Mouse (Mus musculus) erythroblast, embryonic 14.5 days (primary cell): ENCODE data around the gene Ift74. TPM values are rescaled to one million over a fixed set of nuclear protein-coding genes. Genes with fewer than 3 reads are reported as not detected.
"Not testable (repeated sequence)": the region's sequence is repeated elsewhere in the genome, so short reads cannot be mapped to it uniquely, and the experiment has no call there.

Experiments used
- H3K27me3 ChIP-seq: 2 replicates; pipeline ENCODE4 v1.6.1; 2012; ENCODE audit warnings: inconsistent platforms; ENCODE audit not compliant: control insufficient read depth
- H3K36me3 ChIP-seq: 2 replicates; pipeline ENCODE4 v1.6.1; 2012; ENCODE audit warnings: mild to moderate bottlenecking, inconsistent platforms; ENCODE audit not compliant: control insufficient read depth
- H3K4me1 ChIP-seq: 2 replicates; pipeline ENCODE4 v1.6.1; 2012; ENCODE audit warnings: inconsistent platforms; ENCODE audit not compliant: control insufficient read depth
- H3K4me3 ChIP-seq: replicated peaks from 2 replicates; pipeline ENCODE3; 2012; ENCODE audit warnings: moderate library complexity, mild to moderate bottlenecking, inconsistent platforms
- H3K9me3 ChIP-seq: 2 replicates; pipeline ENCODE4 v1.6.1; 2012; ENCODE audit warnings: low read length, inconsistent platforms, mixed read lengths; ENCODE audit not compliant: control insufficient read depth
- GATA1 ChIP-seq: IDR thresholded peaks from 2 replicates; pipeline ENCODE4 v1.6.1; 2012; ENCODE audit warnings: low read length, inconsistent platforms, mixed read lengths
- TAL1 ChIP-seq: IDR thresholded peaks from 3 replicates; pipeline ENCODE4 v1.6.1; 2012; ENCODE audit warnings: low read length, inconsistent platforms, mixed read lengths
- polyA plus RNA-seq: library from polyadenylated mRNA; stranded (reverse); fragments of >175 nt; gene quantifications from 2 replicates; pipeline ENCODE4 v1.2.3, GENCODE M21; 2012

Gene Ift74
- polyA plus RNA-seq, 1 experiment = not detected

DNA sequence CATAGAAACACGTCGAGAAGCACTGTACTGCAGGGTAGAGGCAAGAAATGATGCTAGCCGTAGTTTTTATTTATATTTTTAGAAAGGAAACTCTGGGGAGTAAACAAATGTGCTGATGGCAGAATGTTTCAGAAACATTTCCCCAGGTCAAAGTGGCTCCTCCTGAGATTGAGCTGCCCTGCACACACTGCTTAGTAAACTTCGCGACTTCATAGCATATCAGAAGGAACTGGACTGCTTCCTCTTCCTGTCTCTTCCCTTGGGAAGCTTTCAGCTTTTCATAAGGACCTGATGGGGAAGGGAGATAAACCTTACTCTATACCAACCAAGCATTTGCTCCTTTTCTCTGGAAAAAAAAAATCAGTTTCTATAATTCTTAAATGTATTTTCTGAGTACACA is 69.0 kb downstream of the Ift74 start:
- H3K4me1 ChIP-seq = no peaks in the 10 kb centered on the region
- no peaks in the 10 kb centered on the region for H3K36me3 ChIP-seq
- H3K27me3 ChIP-seq = no peaks in the 10 kb centered on the region
- no peak overlapping the region for H3K4me3 ChIP-seq
- no peak for TF ChIP-seq TAL1
- TF ChIP-seq GATA1 = no peak
- H3K9me3 ChIP-seq = no peaks in the 10 kb centered on the region

DNA sequence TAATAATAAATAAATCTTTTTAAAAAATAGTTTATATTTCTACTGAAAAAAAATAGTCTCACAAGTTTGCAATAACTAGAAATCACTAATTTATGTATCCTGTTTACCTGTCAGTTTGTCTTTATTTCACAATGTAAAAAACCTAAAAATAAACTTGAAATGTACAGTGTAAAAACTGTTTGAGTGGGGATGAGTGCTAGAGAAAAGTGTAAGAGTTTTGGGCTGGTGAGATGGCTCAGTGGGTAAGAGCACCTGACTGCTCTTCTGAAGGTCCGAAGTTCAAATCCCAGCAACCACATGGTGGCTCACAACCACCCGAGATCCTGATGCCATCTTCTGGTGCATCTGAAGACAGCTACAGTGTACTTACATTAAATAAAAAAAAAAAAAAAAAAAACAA is 75.5 kb downstream of the Ift74 start:
- H3K9me3 ChIP-seq, H3K36me3 ChIP-seq, H3K27me3 ChIP-seq, H3K4me3 ChIP-seq, H3K4me1 ChIP-seq: not testable (repeated sequence)

DNA sequence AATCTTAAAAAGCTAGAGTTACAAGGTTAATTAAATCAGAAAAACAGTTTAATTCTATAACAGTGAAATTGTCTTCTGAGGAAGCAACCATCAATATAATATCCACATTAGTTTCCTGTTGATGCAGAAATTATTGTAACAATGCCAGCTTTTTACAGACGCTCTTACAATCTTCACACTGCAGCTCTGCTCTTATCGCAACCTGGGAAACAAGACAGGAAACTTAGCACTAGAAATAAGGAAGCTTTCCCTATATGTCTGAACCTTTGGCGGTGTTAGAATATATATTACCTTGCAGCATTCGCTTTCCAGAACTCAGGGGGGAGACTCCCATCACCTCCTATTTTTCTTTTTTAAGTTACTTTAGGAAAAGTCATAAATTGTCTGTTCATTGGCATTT is 76.8 kb downstream of the Ift74 start:
- Histone ChIP-seq H3K4me3 (no peak overlapping the region), H3K9me3 (no peaks in the 10 kb centered on the region), H3K4me1 (no peaks in the 10 kb centered on the region), H3K27me3 (no peaks in the 10 kb centered on the region), H3K36me3 (no peaks in the 10 kb centered on the region)
- TF ChIP-seq TAL1 (no peak), GATA1 (no peak)

DNA sequence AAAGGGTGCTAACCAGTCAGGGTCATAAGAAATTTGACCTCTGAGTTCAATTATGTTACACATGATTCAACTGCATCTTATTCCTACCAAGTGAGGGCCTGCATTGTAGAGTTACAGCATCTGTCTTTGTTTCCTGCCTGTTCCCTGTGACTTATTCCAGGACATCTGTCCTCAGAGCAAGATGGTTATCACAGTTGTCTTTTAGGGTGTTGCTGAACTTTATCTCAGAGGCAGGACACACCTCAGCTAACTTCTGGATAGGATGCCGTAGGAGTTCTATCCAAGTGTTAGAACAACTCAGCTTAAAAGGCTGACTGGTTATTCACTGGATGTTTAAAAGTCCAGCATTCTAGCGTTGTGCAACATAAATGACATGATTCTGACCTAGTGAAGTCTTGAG is 77.9 kb downstream of the Ift74 start:
- TF ChIP-seq TAL1 = no peak
- TF ChIP-seq GATA1 = no peak
- H3K27me3 ChIP-seq = no peaks in the 10 kb centered on the region
- no peaks in the 10 kb centered on the region for H3K4me1 ChIP-seq
- no peaks in the 10 kb centered on the region for H3K9me3 ChIP-seq
- H3K4me3 ChIP-seq = no peak overlapping the region
- no peaks in the 10 kb centered on the region for H3K36me3 ChIP-seq

DNA sequence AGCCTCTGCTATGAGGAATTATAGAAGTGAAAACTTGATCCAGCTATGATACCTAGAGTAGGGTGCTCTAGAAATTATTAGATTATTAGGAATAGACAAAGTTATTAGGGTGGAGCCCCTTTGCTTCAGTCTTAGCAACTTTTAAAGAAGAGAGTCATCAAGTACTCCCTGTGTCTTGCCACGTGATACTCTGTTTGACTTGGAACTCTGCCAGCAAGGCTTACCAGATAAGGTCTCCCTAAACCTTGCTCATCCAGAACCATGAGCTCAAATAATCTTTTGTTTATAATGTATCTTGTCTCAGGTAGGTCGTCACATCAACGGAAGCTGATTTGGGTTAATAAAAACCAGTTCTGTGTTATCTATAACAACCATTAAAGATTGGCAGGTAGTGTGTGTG is 82.1 kb downstream of the Ift74 start:
- no peaks in the 10 kb centered on the region for H3K4me1 ChIP-seq
- no peaks in the 10 kb centered on the region for H3K36me3 ChIP-seq
- no peaks in the 10 kb centered on the region for H3K9me3 ChIP-seq
- no peak overlapping the region for H3K4me3 ChIP-seq
- no peaks in the 10 kb centered on the region for H3K27me3 ChIP-seq
- TF ChIP-seq GATA1 = no peak
- no peak for TF ChIP-seq TAL1

DNA sequence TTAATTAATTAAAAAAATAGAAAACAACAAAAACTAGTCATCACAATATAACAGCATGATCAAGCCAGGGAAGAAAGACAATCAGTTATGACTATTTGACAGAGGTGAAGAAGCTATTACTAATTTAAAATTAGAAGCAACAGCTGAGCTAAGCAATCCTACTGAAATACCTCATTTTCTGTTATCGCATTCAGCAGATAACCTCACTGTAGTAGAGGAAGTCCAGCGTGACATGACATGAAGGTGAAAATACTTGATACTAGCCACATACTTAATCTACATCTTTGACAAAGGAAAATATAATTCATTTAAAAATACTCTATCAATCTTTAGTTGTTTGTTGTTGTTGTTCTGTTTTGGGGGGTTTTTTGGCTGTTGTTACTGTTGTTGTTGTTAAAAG is 96.7 kb downstream of the Ift74 start:
- Histone ChIP-seq H3K9me3 (no peaks in the 10 kb centered on the region), H3K36me3 (no peaks in the 10 kb centered on the region), H3K4me1 (no peaks in the 10 kb centered on the region), H3K27me3 (no peaks in the 10 kb centered on the region), H3K4me3 (no peak overlapping the region)
- no peak for TF ChIP-seq TAL1
- no peak for TF ChIP-seq GATA1

DNA sequence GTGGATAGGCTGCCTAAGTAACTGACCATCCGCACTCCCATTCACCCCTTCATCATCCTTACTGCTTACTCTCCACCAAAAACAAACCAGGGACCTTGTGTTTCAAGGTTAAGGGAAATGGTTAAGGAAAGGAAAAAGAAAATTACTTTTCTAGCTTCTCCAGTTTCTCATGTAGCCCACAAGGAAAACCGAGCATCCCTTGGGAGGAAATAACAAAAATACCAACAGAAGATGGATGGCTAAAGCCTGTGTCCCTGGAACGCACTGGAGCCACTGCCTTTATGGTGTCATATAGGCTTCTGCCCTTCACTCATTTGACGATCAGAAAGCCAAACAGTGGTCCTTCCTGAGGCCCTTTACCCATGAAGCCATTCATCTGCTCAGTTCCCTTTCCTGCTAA is 97.1 kb downstream of the Ift74 start:
- H3K27me3 ChIP-seq = no peaks in the 10 kb centered on the region
- TF ChIP-seq TAL1 (no peak), GATA1 (no peak)

DNA sequence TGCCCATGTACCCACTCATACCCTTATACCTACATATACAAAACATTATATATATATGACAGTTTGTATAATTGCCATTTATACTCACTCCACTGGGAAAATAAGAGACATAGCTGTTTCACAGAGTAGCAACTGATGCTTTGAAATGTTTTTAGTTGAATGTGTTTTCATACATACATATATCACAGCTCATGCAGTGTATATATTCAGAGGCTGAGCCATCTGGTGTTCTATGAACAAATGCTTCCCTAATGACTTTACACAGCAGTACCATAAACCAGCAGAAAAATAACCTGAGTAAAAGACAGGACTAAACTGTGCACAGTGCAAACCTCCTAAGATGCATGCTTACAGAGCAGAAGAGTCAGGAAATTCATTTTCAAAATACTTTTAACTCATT is 99.5 kb downstream of the Ift74 start:
- no peaks in the 10 kb centered on the region for H3K36me3 ChIP-seq
- H3K27me3 ChIP-seq = no peaks in the 10 kb centered on the region
- no peak overlapping the region for H3K4me3 ChIP-seq
- no peaks in the 10 kb centered on the region for H3K9me3 ChIP-seq
- H3K4me1 ChIP-seq = no peaks in the 10 kb centered on the region
- TF ChIP-seq GATA1 = no peak
- no peak for TF ChIP-seq TAL1

More for the DNA sequence above, 97.1 kb downstream of the Ift74 start:
- no peaks in the 10 kb centered on the region for H3K4me1 ChIP-seq
- no peaks in the 10 kb centered on the region for H3K36me3 ChIP-seq
- no peak overlapping the region for H3K4me3 ChIP-seq
- H3K9me3 ChIP-seq = no peaks in the 10 kb centered on the region

DNA sequence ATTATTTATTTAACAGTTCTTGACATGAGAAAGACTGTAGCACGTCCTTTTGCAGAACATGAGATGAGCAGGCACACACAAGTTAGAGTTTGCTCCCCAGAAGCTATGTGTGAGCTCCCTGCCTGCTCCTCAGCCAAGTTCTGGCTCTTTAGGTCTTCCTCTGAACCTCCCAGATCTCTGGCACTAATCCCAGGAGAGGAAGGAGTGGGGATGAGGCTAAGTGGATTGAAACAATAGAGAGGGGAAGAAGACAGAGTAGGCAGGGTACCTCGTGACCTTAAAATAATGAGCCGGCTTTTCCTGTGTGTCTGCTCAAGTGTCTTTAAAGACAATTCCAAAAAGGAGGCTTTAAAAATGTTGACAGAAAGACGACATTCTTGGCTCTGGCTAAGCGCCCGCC is 100.9 kb downstream of the Ift74 start:
- Histone ChIP-seq H3K36me3 (no peaks in the 10 kb centered on the region), H3K9me3 (no peaks in the 10 kb centered on the region), H3K4me1 (no peaks in the 10 kb centered on the region), H3K4me3 (no peak overlapping the region), H3K27me3 (no peaks in the 10 kb centered on the region)
- no peak for TF ChIP-seq GATA1
- no peak for TF ChIP-seq TAL1

DNA sequence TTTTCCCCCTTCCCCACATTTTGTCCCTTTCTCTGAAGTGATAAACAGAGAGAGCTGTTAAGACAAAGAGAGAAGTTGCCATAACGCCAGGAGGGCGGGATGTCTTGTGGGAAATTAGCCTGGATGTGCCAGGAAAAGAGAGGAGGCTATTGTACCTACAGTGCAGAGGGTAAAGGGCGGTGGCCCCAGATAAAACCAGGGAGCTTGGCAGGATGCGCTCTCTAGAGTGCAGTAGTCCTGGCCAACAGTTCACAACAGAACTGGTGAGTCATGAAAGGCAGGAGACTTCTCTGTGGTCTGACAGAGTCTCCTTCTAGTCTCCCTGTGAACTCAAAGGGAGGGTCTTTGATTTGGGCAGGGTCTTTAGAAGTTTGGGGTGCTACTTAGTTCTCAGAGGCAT is 111.5 kb downstream of the Ift74 start:
- H3K36me3 ChIP-seq = no peaks in the 10 kb centered on the region
- H3K4me1 ChIP-seq = no peaks in the 10 kb centered on the region
- TF ChIP-seq GATA1 (no peak), TAL1 (no peak)
- no peak overlapping the region for H3K4me3 ChIP-seq
- no peaks in the 10 kb centered on the region for H3K27me3 ChIP-seq
- H3K9me3 ChIP-seq = no peaks in the 10 kb centered on the region

DNA sequence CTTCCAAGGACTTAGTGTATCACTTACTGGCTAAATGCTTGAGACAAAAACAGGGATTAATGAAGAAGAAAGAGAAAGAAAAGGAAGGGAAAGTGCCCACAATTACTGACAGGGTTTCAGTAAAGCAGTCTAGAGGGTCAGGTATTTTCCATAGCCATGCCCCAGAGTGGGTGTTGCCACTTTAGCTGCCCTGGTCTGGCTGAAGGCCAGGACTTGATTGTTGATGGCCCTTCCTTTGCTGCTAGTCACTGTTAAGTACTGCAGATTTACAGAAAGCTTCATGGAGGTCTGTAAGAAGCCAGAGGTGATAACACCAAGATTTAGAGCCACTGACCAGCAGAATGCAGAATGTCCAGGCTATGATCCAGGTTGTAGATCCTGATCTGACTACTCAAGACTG is 118.4 kb downstream of the Ift74 start:
- Histone ChIP-seq H3K36me3 (no peaks in the 10 kb centered on the region), H3K4me3 (no peak overlapping the region), H3K9me3 (no peaks in the 10 kb centered on the region), H3K27me3 (no peaks in the 10 kb centered on the region), H3K4me1 (no peaks in the 10 kb centered on the region)
- no peak for TF ChIP-seq TAL1
- TF ChIP-seq GATA1 = no peak
